8 mouse cellular contexts compared by ENCODE assay signal in genomic region chr7:110953210-110953609, GRCm38 (mm10). TPM values are rescaled to one million over a fixed set of nuclear protein-coding genes. Genes with fewer than 3 reads are reported as not detected.
A peak's percentile ranks its signal among the peaks of the same experiment; 100 is the strongest.
DNase-seq lines count a peak whose midpoint lies in the region; ATAC-seq and TF ChIP-seq lines count a peak whose summit lies in the region.

No protein-coding gene starts in this region.

- TF ChIP-seq CTCF in forebrain, postnatal 0 days (IDR thresholded peaks at IDR 0.05; ENCODE audit: low read depth), result no peak

- no peak for ATAC-seq in forebrain, postnatal 0 days

- no peaks in the 10 kb centered on the region for H3K27me3 ChIP-seq in forebrain, postnatal 0 days (ENCODE audit: insufficient read depth, low read length)

- no peaks in the 10 kb centered on the region for H3K36me3 ChIP-seq in forebrain, postnatal 0 days (ENCODE audit: insufficient read depth)

- no peaks in the 10 kb centered on the region for H3K4me1 ChIP-seq in forebrain, postnatal 0 days (ENCODE audit: insufficient read depth)

- no peak overlapping the region for H3K4me3 ChIP-seq in forebrain, postnatal 0 days (ENCODE audit: low read depth, low read length)

- H3K27ac ChIP-seq in forebrain, postnatal 0 days (ENCODE audit: low read depth, low read length), result no peak overlapping the region

- DNase-seq in heart, adult 9 months (ENCODE audit: low spot score in 2 of 2), result peak; percentile 50
- DNase-seq in heart, postnatal 14 days, result no peak
- peak; percentile 45 for DNase-seq in CD4-positive, CD25-positive, alpha-beta regulatory T cell, adult 2 months (ENCODE audit: low read depth, low spot score)
- DNase-seq in heart, postnatal 10 days, result peak; percentile 40 to 41
- peak; percentile 39 for DNase-seq in lung, postnatal 14 days
- no peak for DNase-seq in embryo, embryonic 9.5 days (ENCODE audit: extremely low spot score)
- DNase-seq in forebrain, postnatal 0 days, result no peak
- DNase-seq in right cerebral cortex, postnatal 25 days, result no peak

- WGBS in forebrain, postnatal 0 days, result 65% methylated on average over 1 of the region's 1 CpGs

- H3K4me2 ChIP-seq in forebrain, postnatal 0 days (ENCODE audit: low read depth), result no peak overlapping the region

- H3K9me3 ChIP-seq in forebrain, postnatal 0 days (ENCODE audit: low read length), result no peaks in the 10 kb centered on the region

- intact Hi-C loops in heart, postnatal 14 days (cut with DNase I), result no loop called here
- intact Hi-C loops in heart, postnatal 10 days (cut with DNase I), result no loop called here

- no peak overlapping the region for H3K9ac ChIP-seq in forebrain, postnatal 0 days

RNA-seq across cellular contexts. Expression of gene Mrvi1, which starts 29.1 kb away (rescaled TPM):
- 10 to 100 TPM; 15.6 to 18.4 TPM for total RNA-seq in heart, postnatal 14 days (2021)
- 10 to 100 TPM; 13.5 to 15.5 TPM for total RNA-seq in heart, postnatal 10 days (2021)
- 2.7 and 2.8 TPM in 2 replicates for total RNA-seq in forebrain, postnatal 0 days (2014; rRNA removed)
- polyA plus RNA-seq in forebrain, postnatal 0 days (2015; fragmentation: Nextera tagmentation; extraction: Ambion mirVana), result 0.25 and 0.44 TPM in 2 replicates

Comparison
In these comparisons a context has a peak if more than half of its experiments do, and no peak if none do; other contexts are left out.
1. DNase-seq: peak in heart, adult 9 months (2 of 2), CD4-positive, CD25-positive, alpha-beta regulatory T cell, adult 2 months (single experiment), heart, postnatal 10 days (2 of 2) and lung, postnatal 14 days (single experiment); none in heart, postnatal 14 days (0 of 2), embryo, embryonic 9.5 days (single experiment), forebrain, postnatal 0 days (single experiment) and right cerebral cortex, postnatal 25 days (single experiment).